Mouse (Mus musculus): ENCODE results near the gene Trim32.

- no peak for TF ChIP-seq CTCF (IDR thresholded peaks at IDR 0.05; ENCODE audit: low read depth, low read length)
- no peak for TF ChIP-seq POLR2A (IDR thresholded peaks at IDR 0.05; ENCODE audit: borderline replicate concordance, low read depth, low read length)
Observed at GRCm38 (mm10) chr4:65613135-65613534, 8.3 kb downstream of the Trim32 start.
